Mouse (Mus musculus) small intestine, adult 2 months (tissue): ENCODE results near the gene Samd10.

Source experiments
- CTCF ChIP-seq: fragments of 200-500 bp; IDR thresholded peaks from 2 replicates; pipeline ENCODE4 v1.5.1; 2012; ENCODE audit warnings: low read depth, mild to moderate bottlenecking, control low read depth, inconsistent platforms, low read length, moderate library complexity, mixed read lengths; ENCODE audit not compliant: insufficient replicate concordance, insufficient read length; ENCODE audit errors: extremely low read depth
- POLR2A ChIP-seq: fragments of 200-500 bp; IDR thresholded peaks from 2 replicates; pipeline ENCODE4 v1.6.1; 2012; ENCODE audit warnings: low read depth, mild to moderate bottlenecking, control low read depth, inconsistent platforms, low read length, moderate library complexity

GRCm38 (mm10) chr2:181589011-181589731 lies 9.8 kb downstream of the Samd10 start:
- TF ChIP-seq CTCF (no peak), POLR2A (no peak)
